Mouse (Mus musculus): ENCODE results near the gene Btbd35f11. TPM values are rescaled to one million over a fixed set of nuclear protein-coding genes. Genes with fewer than 3 reads are reported as not detected.
"Not testable (repeated sequence)": the region's sequence is repeated elsewhere in the genome, so short reads cannot be mapped to it uniquely, and the experiment has no call there.

The Btbd35f11 gene
- polyA plus RNA-seq (2015; fragmentation: Nextera tagmentation; extraction: Ambion mirVana), result not detected in 2 replicates

DNA sequence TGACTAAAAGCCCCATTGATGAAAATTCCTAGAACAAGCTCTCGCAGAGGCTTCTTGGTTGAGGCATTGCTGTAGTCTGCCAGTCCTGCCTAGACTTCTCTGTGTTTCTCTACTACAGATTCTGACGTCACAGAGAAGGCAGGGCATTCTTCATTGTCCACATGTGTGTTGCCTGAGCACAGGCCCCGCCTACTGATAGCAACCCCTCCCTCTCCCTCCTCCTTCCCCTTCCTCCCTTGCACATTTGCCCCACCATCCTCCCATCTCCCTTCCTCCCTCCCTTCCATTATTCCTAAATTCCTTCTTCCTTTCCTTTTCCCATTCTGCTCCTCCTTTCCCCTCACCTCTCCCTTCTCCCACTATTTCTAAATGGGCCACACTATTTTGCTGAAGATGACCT is at the start of gene Btbd35f11:
Gene Btbd35f11, minus strand, starts transcription at position 101 of the 400 bp plus-strand sequence.
- H3K36me3 ChIP-seq; ATAC-seq (replicated peaks; ENCODE audit: low FRiP score): not testable (repeated sequence)
- WGBS, result 48% methylated on average over 2 of the region's 3 CpGs

DNA sequence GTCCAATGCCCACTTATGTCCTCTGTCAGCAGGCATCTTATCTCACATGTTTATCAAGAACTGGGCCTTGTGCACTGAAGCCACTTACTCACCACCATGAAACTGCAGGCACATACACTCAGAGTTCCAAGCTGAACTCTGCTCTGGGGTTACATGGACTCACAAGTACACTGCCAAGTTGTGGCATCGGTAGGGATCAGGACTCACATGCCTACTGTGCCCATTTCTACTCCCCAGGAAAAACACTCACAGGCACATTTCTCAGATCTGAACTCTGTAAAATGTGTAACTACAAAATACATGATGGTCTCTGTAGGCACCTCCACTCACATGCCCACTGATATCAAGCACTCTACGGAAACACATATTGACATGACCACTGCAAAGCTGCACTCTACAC is 33.5 kb downstream of the Btbd35f11 start:
- H3K4me2 ChIP-seq; ATAC-seq (replicated peaks; ENCODE audit: low FRiP score); H3K27ac ChIP-seq; H3K27me3 ChIP-seq; H3K4me3 ChIP-seq (replicated peaks); H3K4me1 ChIP-seq; H3K9ac ChIP-seq; H3K36me3 ChIP-seq; H3K9me3 ChIP-seq (replicated peaks): not testable (repeated sequence)
- 100% methylated on average over 1 of the region's 2 CpGs for WGBS

More for the DNA sequence above, at the start of gene Btbd35f11:
- H3K4me3 ChIP-seq (replicated peaks); H3K9ac ChIP-seq; H3K27me3 ChIP-seq; H3K4me2 ChIP-seq; H3K9me3 ChIP-seq (replicated peaks); H3K4me1 ChIP-seq; H3K27ac ChIP-seq: not testable (repeated sequence)

Other genes with a start within 250 kb of the Btbd35f11 start
- not detected in 2 replicates for gene Btbd35f24, start 247.9 kb downstream of the Btbd35f11 start, polyA plus RNA-seq (2015; fragmentation: Nextera tagmentation; extraction: Ambion mirVana)